Mouse (Mus musculus) cortical plate, adult 2 months (tissue): ENCODE measurements around the gene Ano6. TPM values are rescaled to one million over a fixed set of nuclear protein-coding genes. Genes with fewer than 3 reads are reported as not detected.

Source experiments
- H3K27ac ChIP-seq: fragments of 200-500 bp; 2 replicates; pipeline ENCODE4 v1.5.1; 2012; ENCODE audit warnings: low read length, control low read depth, inconsistent platforms; ENCODE audit not compliant: insufficient read depth
- H3K4me1 ChIP-seq: fragments of 200-500 bp; 2 replicates; pipeline ENCODE4 v1.6.1; 2011; ENCODE audit warnings: low read length; ENCODE audit not compliant: control insufficient read depth, insufficient read depth
- H3K4me3 ChIP-seq: fragments of 200-500 bp; 2 replicates; pipeline ENCODE4 v1.5.1; 2011; ENCODE audit warnings: mild to moderate bottlenecking, low read length, control low read depth; ENCODE audit not compliant: insufficient read depth
- CTCF ChIP-seq: fragments of 200-500 bp; IDR thresholded peaks from 2 replicates; pipeline ENCODE4 v1.5.1; 2011; ENCODE audit warnings: mild to moderate bottlenecking, control low read depth, low read length; ENCODE audit not compliant: insufficient read depth; ENCODE audit errors: extremely low read depth
- POLR2A ChIP-seq: fragments of 200-500 bp; IDR thresholded peaks from 2 replicates; pipeline ENCODE4 v1.6.1; 2011; ENCODE audit warnings: mild to moderate bottlenecking, low read length, control low read depth; ENCODE audit not compliant: insufficient read depth; ENCODE audit errors: extremely low read depth
- polyA plus RNA-seq: library from polyadenylated mRNA; depleted of rRNA; stranded (reverse); fragments of >200 nt; gene quantifications from 2 replicates; pipeline ENCODE4 v1.2.3, GENCODE M21; 2012

The Ano6 gene
- polyA plus RNA-seq, 1 experiment = 16.7 TPM

- H3K4me1 ChIP-seq = no peaks in the 10 kb centered on the region
- H3K4me3 ChIP-seq = no peak overlapping the region
- H3K27ac ChIP-seq = no peak overlapping the region
- no peak for TF ChIP-seq CTCF
- TF ChIP-seq POLR2A = no peak
Observed at GRCm38 (mm10) chr15:95977169-95977938, 186.7 kb downstream of the Ano6 start.

- Histone ChIP-seq H3K4me1 (no peaks in the 10 kb centered on the region), H3K27ac (no peak overlapping the region), H3K4me3 (no peak overlapping the region)
- TF ChIP-seq CTCF (no peak), POLR2A (no peak)
Observed at GRCm38 (mm10) chr15:95977939-95978252, 187.3 kb downstream of the Ano6 start.

- H3K4me1 ChIP-seq = no peaks in the 10 kb centered on the region
- TF ChIP-seq POLR2A (no peak), CTCF (no peak)
- no peak overlapping the region for H3K27ac ChIP-seq
- no peak overlapping the region for H3K4me3 ChIP-seq
Observed at GRCm38 (mm10) chr15:95980641-95981040, 190.0 kb downstream of the Ano6 start.

GRCm38 (mm10) chr15:95987916-95988315 is 197.3 kb downstream of the Ano6 start:
- Histone ChIP-seq H3K27ac (no peak overlapping the region), H3K4me3 (no peak overlapping the region), H3K4me1 (no peaks in the 10 kb centered on the region)
- TF ChIP-seq CTCF (no peak), POLR2A (no peak)

- TF ChIP-seq CTCF = no peak
- no peak for TF ChIP-seq POLR2A
- Histone ChIP-seq H3K27ac (no peak overlapping the region), H3K4me3 (no peak overlapping the region), H3K4me1 (no peaks in the 10 kb centered on the region)
Observed at GRCm38 (mm10) chr15:95989496-95990124, 199.0 kb downstream of the Ano6 start.

- Histone ChIP-seq H3K4me1 (no peaks in the 10 kb centered on the region), H3K4me3 (no peak overlapping the region), H3K27ac (no peak overlapping the region)
- TF ChIP-seq POLR2A = no peak
- no peak for TF ChIP-seq CTCF
Observed at GRCm38 (mm10) chr15:96002958-96003601, 212.4 kb downstream of the Ano6 start.

- H3K4me3 ChIP-seq = no peak overlapping the region
- no peak for TF ChIP-seq POLR2A
- no peak for TF ChIP-seq CTCF
- no peak overlapping the region for H3K27ac ChIP-seq
- no peaks in the 10 kb centered on the region for H3K4me1 ChIP-seq
Observed at GRCm38 (mm10) chr15:96011640-96012390, 221.2 kb downstream of the Ano6 start.

GRCm38 (mm10) chr15:96012391-96012775 is 221.7 kb downstream of the Ano6 start:
- no peak overlapping the region for H3K4me3 ChIP-seq
- TF ChIP-seq CTCF (no peak), POLR2A (no peak)
- H3K4me1 ChIP-seq = no peaks in the 10 kb centered on the region
- H3K27ac ChIP-seq = no peak overlapping the region

- TF ChIP-seq CTCF (no peak), POLR2A (no peak)
- no peaks in the 10 kb centered on the region for H3K4me1 ChIP-seq
- H3K27ac ChIP-seq = no peak overlapping the region
- H3K4me3 ChIP-seq = no peak overlapping the region
Observed at GRCm38 (mm10) chr15:96014501-96014900, 223.9 kb downstream of the Ano6 start.

GRCm38 (mm10) chr15:96020465-96020864 is 229.8 kb downstream of the Ano6 start:
- Histone ChIP-seq H3K4me3 (no peak overlapping the region), H3K27ac (no peak overlapping the region), H3K4me1 (no peaks in the 10 kb centered on the region)
- TF ChIP-seq CTCF = no peak
- no peak for TF ChIP-seq POLR2A
